Mouse (Mus musculus): Measurements from ENCODE around the gene Ngf.

Ngf gene

DNA sequence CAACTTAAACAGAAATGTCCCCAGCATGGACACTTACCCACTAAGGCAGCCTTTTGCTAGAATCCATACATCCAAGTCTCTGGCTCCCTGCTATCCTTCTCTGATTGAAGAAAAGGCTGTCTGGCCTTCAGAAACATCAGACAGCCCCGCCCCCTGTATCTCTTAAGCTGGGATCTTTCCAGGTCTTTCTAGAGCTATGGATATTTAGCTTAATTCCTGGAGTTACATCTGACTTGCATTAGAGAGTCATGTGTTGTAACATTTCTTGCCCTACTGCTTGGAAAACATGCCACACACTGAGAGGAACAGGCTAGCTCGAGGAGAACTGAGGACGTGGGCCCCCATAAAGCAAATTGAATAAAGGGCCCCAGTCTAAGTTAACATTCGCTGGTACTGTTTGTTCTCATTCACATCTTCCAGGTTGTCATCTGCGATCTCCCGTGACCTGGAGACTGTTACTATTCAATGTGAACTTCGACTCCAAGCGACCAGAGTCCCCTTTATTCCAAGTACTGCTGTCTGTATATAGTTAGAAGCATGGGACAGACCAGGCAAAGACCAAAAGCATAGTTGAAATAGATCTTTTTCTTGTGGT is 38.0 kb downstream of the Ngf start:
- DNase-seq (ENCODE audit: low spot score in 2 of 2) = no peak

DNA sequence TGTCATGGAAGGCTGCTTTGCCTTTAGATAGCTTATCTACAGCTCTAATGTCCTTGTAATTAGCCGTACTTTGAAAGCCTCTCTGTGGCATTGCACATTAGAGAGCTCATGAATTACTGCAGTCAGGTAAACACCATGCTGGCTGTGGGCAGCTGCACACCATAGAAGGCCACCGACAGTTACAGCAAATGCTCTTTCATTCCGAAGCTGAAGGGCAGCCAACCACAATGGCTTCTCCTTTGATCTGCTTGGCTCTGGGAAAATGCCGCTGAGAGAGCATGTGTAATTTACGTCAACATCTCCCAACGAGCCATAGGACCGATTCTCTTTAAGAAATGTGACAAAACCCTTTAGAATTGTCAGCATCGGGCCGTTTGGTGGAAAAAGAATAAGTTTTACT is 38.7 kb downstream of the Ngf start:
- no peak for DNase-seq (ENCODE audit: low spot score in 2 of 2)

DNA sequence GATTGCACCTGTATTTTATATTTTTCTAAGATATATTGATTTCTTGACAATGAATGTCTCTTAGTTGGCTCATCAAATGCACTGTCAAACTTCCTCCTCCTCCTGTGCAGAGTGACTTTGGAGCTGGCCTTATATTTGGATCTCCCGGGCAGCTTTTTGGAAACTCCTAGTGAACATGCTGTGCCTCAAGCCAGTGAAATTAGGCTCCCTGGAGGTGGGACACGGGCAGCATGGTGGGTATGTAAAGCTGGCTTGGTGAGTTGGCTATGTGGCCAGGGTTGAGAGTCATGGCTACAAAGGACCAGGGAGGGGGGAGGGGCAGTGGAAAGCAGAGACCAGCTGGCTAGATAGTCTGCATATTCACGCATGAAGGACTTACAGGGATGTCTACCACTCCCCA is 39.9 kb downstream of the Ngf start:
- DNase-seq (ENCODE audit: low spot score in 2 of 2) = no peak

GRCm38 (mm10) chr3:102516937-102517336 is 47.2 kb downstream of the Ngf start:
- DNase-seq (ENCODE audit: low spot score in 2 of 2) = no peak

- no peak for DNase-seq (ENCODE audit: low spot score in 2 of 2)
Observed at GRCm38 (mm10) chr3:102521061-102521460, 51.3 kb downstream of the Ngf start.

DNA sequence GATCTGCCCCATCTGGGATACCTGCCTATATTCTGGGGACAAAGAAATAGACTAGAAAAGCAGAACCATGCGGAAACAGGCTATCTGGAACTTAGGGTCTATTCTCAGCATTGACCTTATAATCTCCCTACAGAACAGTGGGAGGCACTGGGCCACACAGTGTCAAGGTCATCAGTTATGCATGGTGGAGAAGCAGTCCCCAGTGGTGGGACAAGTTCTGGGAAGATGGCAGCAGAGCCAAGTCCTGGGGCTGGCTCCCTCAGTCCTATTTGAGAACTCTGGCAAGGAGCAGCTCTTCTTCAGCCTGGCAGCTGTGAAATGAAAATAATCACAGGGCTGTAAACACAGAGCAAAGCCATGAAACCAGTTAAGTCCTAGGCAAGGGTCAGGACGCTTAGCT is 54.0 kb downstream of the Ngf start:
- DNase-seq (ENCODE audit: low spot score in 2 of 2) = no peak

DNA sequence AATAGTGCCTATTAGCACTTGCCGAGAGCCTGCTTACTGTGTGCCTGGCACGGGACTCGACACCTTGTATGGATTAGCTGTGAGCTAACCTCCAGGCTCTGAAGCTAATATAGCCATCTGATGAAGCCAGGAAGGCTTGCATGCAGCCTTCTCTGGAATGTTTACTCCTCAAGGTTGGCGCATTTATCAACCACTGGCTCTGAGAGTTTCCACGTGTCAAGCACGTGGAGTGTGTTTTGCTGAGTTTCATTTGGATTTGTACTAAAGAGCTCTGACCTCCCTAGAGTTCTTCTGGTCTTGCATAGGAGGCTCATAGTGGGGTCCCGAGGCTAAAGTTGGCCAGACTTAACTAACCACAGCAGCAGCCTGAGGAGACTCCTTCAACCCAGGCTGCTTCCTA is 55.2 kb downstream of the Ngf start:
- DNase-seq (ENCODE audit: low spot score in 2 of 2) = no peak

GRCm38 (mm10) chr3:102525856-102526255 is 56.1 kb downstream of the Ngf start:
- DNase-seq (ENCODE audit: low spot score in 2 of 2) = no peak

DNA sequence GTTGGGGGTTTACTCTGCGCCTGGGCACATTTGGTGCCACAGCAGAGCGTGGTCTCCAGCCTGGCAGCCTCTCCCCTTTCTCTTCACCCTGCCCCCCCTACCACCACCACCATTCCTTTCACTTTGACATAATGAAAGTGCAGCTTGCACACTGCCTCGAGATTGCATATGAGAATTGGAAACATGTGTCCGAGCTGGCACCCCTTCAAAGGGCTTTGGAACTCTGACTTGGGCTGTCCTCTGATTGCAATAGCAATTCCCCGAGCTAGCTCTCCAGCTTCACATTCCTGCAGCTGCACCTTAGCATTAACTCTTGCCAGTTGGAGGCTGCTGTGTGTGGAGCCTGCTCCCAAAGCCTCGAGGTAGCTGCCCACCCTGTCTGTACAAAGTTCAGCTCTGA is 56.8 kb downstream of the Ngf start:
- no peak for DNase-seq (ENCODE audit: low spot score in 2 of 2)

DNA sequence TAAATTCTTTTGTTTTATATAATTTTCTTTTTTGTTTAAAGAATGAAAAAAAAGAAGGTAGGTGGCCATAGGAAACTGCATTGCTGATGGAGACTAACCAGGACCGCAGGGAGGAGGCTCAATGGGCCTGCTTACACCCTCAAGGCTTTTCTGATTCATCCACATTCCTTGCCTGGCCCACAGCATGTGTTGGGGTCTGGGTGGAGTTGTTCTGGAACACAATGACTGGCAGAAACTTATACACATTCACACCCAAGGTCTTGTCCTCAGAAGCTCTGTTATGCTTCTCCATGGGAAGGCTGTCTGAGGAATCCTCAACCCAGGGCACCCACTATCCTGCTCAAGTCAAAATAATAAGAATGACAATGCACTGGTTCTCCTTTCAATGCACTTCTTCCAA is 65.0 kb downstream of the Ngf start:
- DNase-seq (ENCODE audit: low spot score in 2 of 2) = no peak

GRCm38 (mm10) chr3:102543646-102544045 is 73.9 kb downstream of the Ngf start:
- DNase-seq (ENCODE audit: low spot score in 2 of 2) = no peak

DNA sequence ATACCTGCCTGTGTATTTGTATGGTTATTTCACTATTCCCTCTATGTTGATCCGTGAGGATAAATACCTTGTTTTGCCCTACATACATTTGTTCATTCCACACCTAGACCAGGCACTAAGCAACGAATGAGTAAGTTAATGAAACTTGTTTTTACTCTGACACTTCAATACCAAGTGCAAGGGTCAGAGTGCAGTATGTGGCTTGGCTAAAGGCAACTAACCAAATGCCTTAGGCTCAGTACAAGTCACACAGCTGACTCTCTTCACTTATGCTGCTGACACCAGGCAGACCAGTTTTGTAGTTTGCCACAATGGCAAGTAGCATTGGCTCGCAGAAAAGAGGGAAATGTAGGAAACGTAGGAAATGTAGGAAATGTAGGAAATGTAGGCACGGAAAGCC is 77.8 kb downstream of the Ngf start:
- DNase-seq (ENCODE audit: low spot score in 2 of 2) = no peak

DNA sequence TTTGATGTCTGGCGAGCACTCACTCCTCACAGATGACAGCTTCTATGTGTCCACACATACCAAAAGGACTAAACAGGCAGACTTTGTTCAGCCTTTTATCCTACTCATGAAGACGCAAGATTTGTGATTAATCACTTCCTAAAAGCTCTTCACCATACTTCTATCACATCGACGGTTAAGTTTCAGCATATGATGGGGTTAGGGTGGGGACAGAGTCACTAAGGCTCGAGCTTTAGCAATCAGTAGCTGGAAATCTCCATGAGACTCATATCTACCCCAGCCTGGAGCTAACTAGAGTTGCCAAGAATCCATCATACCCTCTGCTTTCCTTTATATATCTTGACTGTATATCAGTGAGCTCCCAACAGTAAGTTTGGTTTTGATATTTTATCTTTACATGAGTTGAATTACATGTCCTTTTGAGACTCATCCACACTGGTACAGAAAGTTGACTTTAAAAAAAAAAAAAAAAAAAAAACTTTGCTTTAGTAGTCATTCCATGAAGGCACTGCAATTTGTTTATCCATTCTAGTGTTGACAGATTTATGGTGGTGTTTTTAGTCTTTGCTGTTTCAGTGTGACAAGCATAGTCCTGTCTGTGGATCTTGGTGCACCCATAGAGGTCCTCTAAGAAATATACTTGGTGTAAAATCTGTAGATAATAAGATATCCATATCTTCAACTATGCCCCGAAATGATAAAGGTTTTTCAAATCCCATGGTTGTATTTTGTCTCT is 84.4 kb downstream of the Ngf start:
- DNase-seq (ENCODE audit: low spot score in 2 of 2) = no peak

GRCm38 (mm10) chr3:102556108-102556507 is 86.4 kb downstream of the Ngf start:
- no peak for DNase-seq (ENCODE audit: low spot score in 2 of 2)

DNA sequence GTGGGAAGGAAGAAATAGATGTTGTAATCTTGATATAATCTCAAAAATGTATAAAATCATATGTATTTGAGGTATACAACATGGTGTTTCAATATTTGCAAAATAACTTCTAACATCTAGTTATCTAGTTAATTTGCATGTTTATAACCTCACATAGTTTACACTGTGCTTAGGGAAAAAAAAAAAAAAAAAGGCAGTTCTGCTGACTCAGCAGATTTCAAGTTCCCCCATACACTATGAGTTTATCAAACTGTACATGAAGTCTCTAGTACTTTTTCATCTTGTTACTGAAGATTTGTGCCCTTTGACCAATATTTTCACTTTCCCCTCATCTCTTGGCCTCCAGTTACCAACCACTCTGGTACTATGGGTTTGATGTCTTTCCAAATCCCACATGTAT is 86.9 kb downstream of the Ngf start:
- DNase-seq (ENCODE audit: low spot score in 2 of 2) = no peak

Data from spleen, postnatal 36 days (tissue).